Mouse (Mus musculus) heart, adult 18-20 months (tissue): ENCODE measurements around the gene Osbpl10. TPM values are rescaled to one million over a fixed set of nuclear protein-coding genes. Genes with fewer than 3 reads are reported as not detected.
"Not testable (repeated sequence)": the region's sequence is repeated elsewhere in the genome, so short reads cannot be mapped to it uniquely, and the experiment has no call there.

Source experiments
- DNase-seq, 2 experiments: peaks; one replicate each; pipeline ENCODE4 v3.0.0; 2021 to 2022; ENCODE audit warnings: mixed read lengths in 1 of 2
- total RNA-seq, 2 experiments: library from RNA; stranded (reverse); gene quantifications; 2 replicates each; pipeline ENCODE4 v1.2.3; 2021

Gene Osbpl10
- total RNA-seq, 2 experiments from 2014 or later, result 2.7 to 3.4 TPM

GRCm38 (mm10) chr9:114982689-114983360 lies 4.5 kb downstream of the Osbpl10 start, which contains the start of gene Rps27rt:
Gene Rps27rt, minus strand, starts transcription at chr9:114982739.
- DNase-seq, result no peak

DNA sequence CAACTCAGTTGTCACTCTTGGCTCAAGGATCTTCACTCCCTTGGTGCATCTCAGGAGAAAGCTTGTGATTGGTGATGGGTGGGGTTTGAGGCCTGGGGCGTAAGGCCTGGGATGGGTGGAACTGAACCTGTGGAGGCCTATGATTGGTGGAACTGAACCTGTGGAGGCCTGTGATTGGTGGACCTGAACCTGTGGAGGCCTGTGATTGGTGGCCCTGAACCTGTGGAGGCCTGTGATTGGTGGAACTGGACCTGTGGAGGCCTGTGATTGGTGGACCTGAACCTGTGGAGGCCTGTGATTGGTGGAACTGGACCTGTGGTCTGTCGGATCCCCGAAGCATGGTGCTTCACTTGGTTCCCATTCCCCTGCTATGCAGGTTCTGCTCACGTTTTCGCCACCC lies 7.4 kb downstream of the Osbpl10 start:
- DNase-seq, result no peak

- no peak for DNase-seq
Observed at GRCm38 (mm10) chr9:114986361-114986760, 8.0 kb downstream of the Osbpl10 start.

GRCm38 (mm10) chr9:114988029-114988428 lies 9.7 kb downstream of the Osbpl10 start:
- DNase-seq, result no peak

DNA sequence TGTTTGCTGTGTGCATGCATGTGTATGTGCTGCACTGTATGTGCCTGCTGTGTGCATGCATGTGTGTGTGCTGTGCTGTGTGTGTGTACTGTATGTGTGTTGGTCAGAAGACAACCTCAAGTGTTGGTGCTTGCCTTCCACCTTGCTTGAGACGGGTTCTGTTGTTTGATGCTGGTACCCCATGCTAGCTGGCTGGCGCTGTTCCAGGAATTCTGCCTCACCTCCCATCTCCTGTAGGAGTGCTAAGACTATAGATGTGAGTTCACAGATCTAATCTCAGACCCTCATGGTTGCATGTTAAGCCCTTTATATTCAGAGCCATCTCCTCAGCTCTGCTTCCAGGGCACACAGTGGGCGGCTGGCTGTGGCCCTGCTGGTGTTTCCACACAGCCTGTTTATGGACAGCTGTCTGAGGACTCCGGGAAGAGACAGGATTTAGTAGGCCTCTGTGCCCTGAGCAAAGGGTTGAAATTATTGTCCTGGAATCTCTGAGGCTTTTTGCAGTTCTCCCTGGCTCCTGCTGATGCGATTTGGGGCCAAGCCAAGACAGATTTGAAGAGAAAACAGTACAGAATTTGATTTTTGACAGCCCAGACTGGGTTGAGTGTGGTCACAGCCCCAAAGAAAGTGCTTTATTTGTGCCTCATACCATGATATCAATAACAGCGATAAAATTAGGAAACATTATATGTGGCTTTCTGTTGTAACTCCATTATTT lies 10.4 kb downstream of the Osbpl10 start:
- DNase-seq, result no peak

GRCm38 (mm10) chr9:114990421-114990820 lies 12.1 kb downstream of the Osbpl10 start:
- DNase-seq, result no peak

DNA sequence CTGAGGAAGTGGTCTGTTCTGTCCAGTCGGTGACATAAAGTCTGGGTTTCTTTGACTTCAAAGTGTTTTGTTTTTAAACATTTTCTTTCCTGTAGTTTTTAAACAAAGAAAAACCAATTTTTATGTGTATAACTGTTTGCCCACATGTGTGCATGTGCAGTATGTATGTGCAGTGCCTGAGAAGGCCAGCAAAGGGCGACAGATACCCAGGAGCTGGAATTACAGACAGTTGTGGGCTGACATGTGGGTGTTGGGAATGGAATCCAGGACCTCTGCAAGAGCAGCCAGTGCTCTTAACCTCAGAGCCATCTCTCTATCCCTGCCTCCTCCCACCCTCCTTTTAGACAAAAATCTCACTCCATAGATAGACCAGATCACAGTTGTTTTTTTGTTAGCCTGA lies 14.2 kb downstream of the Osbpl10 start:
- no peak for DNase-seq

DNA sequence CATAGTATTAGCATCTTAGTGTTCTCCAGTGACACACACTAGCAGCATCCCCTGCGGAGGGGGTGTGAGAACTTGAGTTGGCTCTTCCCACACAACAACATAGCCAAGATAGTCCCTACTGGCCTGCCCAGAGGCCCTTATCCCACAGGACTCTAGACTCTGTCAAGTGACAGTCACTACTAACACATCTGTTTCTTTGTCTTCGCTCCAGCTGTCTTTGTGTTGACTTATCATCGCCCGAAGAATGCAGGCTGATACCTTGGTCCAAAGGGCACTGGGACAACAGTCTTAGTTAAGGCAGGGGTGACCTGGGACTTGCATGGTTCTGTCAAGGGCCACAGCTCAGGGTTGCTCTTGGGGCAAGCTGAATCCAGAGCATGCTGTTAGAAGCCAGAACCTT lies 16.9 kb downstream of the Osbpl10 start:
- DNase-seq, result no peak

- DNase-seq, result no peak
Observed at GRCm38 (mm10) chr9:114995716-114996115, 17.3 kb downstream of the Osbpl10 start.

- DNase-seq, result no peak
Observed at GRCm38 (mm10) chr9:114996489-114996888, 18.1 kb downstream of the Osbpl10 start.

GRCm38 (mm10) chr9:114999010-114999770 lies 20.8 kb downstream of the Osbpl10 start:
- no peak for DNase-seq

- no peak for DNase-seq
Observed at GRCm38 (mm10) chr9:114999771-115000146, 21.4 kb downstream of the Osbpl10 start.

DNA sequence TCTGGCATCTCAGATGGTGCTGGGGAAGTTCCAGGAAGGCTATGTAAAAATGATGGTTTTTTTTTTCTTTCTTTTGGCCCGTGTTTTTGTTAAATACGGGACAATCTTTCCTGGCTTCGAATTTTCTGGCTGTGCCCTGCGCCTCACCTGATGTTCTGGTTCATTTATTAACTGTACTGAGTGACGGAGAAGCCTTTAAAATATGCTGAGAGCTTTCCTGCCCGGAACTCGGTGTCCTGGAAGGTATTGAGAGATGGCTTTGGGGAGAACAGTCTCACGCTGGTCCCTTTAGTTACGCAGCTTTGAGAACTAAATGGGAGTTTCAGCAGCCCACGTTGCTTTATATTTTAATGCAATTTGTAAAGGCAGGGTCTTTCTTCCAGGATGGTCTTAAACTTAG lies 27.1 kb downstream of the Osbpl10 start:
- no peak for DNase-seq

- no peak for DNase-seq
Observed at GRCm38 (mm10) chr9:115007776-115008175, 29.4 kb downstream of the Osbpl10 start.

- DNase-seq, result no peak
Observed at GRCm38 (mm10) chr9:115008194-115008593, 29.8 kb downstream of the Osbpl10 start.

- DNase-seq, result no peak
Observed at GRCm38 (mm10) chr9:115012367-115012766, 34.0 kb downstream of the Osbpl10 start.

DNA sequence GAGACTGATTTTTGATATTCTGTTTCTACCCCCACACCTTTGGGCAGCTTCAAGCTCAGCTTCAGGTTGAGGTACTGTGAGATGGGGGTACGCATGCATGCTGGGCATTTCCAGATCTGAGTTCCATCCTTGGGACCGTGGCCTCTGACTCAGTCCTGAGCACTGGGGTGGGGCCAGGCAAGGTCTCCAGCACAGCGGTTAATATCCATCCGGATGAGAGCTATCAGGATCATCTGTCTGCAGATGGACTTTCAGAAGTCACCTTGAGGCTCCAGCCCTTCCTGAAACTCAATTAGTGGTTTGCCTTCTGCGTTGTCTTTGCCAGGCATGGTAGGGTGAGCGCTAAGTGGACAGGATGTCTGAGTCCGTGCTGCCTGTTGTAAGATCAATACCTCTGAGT lies 41.8 kb downstream of the Osbpl10 start:
- no peak for DNase-seq

DNA sequence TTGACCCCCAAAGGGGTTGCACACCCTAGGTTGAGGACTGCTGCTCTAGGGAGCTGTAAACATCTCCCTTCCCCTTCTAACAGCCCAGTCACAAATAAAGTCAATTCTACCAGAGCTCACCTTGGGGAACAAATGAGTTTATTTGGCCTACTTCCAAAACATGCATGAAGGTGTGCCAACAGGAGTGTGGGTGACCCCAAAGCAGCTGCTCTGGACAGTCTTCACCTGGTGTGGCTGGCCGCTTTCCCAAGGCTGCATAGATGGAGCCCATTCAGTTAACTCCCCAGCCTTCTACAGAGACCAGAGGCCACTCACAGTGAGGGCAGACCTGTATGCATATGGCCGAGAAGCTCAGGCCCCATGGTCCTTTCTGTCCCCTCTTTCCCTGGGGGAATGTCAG lies 43.0 kb downstream of the Osbpl10 start:
- no peak for DNase-seq

GRCm38 (mm10) chr9:115023137-115023536 lies 44.8 kb downstream of the Osbpl10 start:
- DNase-seq, result no peak

DNA sequence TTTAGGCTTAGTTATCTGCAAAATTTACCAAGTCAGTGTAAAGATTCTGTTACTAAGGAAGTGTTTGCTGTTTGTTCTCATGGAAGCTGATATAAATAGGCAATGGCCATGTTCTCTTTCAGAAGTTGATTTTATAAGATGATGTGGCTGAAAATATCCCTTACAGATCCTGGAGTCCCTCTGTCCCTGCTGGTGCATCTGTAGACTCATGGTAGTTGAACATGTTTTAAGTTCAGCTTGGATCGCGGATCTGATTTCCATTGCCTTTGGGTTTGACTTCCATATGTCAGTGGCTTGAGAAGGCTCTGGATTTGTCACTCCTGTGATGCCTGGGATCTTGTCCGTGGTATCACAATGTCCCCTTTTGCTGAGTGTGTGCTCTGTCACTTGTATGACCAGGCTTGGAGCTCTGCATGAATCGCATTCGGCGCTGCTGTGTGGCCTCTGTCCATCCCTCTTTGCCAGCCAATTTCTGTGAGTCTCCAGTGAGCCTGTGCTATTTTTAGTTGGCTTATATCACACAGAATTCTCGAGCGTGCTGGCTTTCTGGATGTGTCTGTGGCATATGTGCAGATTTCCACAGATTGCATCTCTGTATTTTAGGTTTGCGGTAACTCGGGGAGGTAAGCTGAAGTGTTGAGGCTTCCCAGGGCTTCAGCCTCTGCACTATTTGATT lies 45.5 kb downstream of the Osbpl10 start:
- peak; percentile 46 to 67 for DNase-seq

GRCm38 (mm10) chr9:115029307-115029706 lies 50.9 kb downstream of the Osbpl10 start:
- DNase-seq, result no peak

GRCm38 (mm10) chr9:115030581-115030980 lies 52.2 kb downstream of the Osbpl10 start:
- no peak for DNase-seq

DNA sequence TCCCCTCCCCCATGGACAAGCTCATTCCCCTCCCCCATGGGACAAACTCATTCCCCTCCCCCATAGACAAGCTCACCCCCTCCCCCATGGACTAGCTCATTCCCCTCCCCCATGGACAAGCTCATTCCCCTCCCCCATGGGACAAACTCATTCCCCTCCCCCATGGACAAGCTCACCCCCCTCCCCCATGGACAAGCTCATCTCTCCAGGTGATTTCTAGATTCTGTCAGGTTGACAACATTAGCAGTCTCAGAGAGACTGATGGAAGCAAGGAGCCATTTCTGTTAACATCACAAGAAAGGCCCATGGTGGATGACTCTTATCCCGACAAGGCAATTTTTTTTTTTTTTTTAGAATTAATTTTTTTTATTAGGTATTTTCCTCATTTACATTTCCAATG lies 52.7 kb downstream of the Osbpl10 start:
- not testable (repeated sequence) for DNase-seq
